Mouse (Mus musculus) liver, embryonic 14.5 days (tissue): ENCODE data around the gene Hsd3b4. TPM values are rescaled to one million over a fixed set of nuclear protein-coding genes. Genes with fewer than 3 reads are reported as not detected.
A peak's percentile ranks its signal among the peaks of the same experiment; 100 is the strongest.
"Not testable (repeated sequence)": the region's sequence is repeated elsewhere in the genome, so short reads cannot be mapped to it uniquely, and the experiment has no call there.

Experiments
- ATAC-seq: fragments of 200-750 bp; cut with Nextera tagmentation; 2 replicates; pipeline ENCODE4 v1.8.0; 2017; ENCODE audit warnings: moderate number of reproducible peaks, mild to moderate bottlenecking, moderate library complexity; ENCODE audit not compliant: insufficient read depth
- DNase-seq, 3 experiments: peaks; one replicate each; pipeline ENCODE4 v3.0.0-alpha.2; 2012 to 2013; ENCODE audit warnings: low read depth in 3 of 3, low spot score in 3 of 3
- H3K27ac ChIP-seq: fragments of 300-500 bp; sonication (generic); 2 replicates; pipeline ENCODE4 v1.5.1; 2014; ENCODE audit warnings: moderate library complexity, mild to moderate bottlenecking, control low read depth, inconsistent platforms
- H3K27me3 ChIP-seq: fragments of 300-500 bp; sonication (generic); 2 replicates; pipeline ENCODE4 v1.6.1; 2014; ENCODE audit warnings: mild to moderate bottlenecking, low read length, moderate library complexity; ENCODE audit not compliant: control insufficient read depth, insufficient read depth
- H3K36me3 ChIP-seq: fragments of 300-500 bp; sonication (generic); replicated peaks from 2 replicates; pipeline ENCODE4 v1.6.1; 2014; ENCODE audit warnings: low read depth; ENCODE audit not compliant: control insufficient read depth, insufficient read depth
- H3K4me1 ChIP-seq, 2 experiments: fragments of 200-500 bp in 1 of 2; fragments of 300-500 bp in 1 of 2; sonication (generic) in 1 of 2; replicated peaks; 2 replicates each; pipeline ENCODE4 v1.6.1; 2012 to 2014; ENCODE audit warnings: antibody characterized with exemption in 1 of 2, inconsistent platforms in 1 of 2, low read length in 1 of 2; ENCODE audit not compliant: control insufficient read depth in 2 of 2, insufficient read depth in 2 of 2
- H3K4me2 ChIP-seq: fragments of 300-500 bp; sonication (generic); 2 replicates; pipeline ENCODE4 v1.6.1; 2014; ENCODE audit warnings: low read depth, mild to moderate bottlenecking, control low read depth, moderate library complexity
- H3K4me3 ChIP-seq, 2 experiments: fragments of 200-500 bp in 1 of 2; fragments of 300-500 bp in 1 of 2; sonication (generic) in 1 of 2; 2 replicates each; pipeline ENCODE4 v1.5.1; 2012 to 2014; ENCODE audit warnings: low read depth in 2 of 2, low read length in 2 of 2, mild to moderate bottlenecking in 2 of 2, control low read depth in 1 of 2, inconsistent platforms in 1 of 2, moderate library complexity in 1 of 2; ENCODE audit not compliant: insufficient read depth in 1 of 2
- H3K9ac ChIP-seq: fragments of 300-500 bp; sonication (generic); replicated peaks from 2 replicates; pipeline ENCODE4 v1.6.1; 2014; ENCODE audit warnings: mild to moderate bottlenecking, control low read depth, moderate library complexity
- H3K9me3 ChIP-seq: fragments of 300-500 bp; sonication (generic); 2 replicates; pipeline ENCODE4 v1.6.1; 2016; ENCODE audit warnings: low read length, mixed read lengths; ENCODE audit not compliant: control insufficient read depth
- WGBS: fragments of 180-500 bp; shearing (Covaris S2); extraction: QIAGEN DNeasy Blood & Tissue Kit; methylation state at CpG from one replicate; pipeline ENCODE4 v1.1.7; 2014; ENCODE audit not compliant: insufficient replicate concordance; 5-methylcytosine and 5-hydroxymethylcytosine counted together
- polyA plus RNA-seq, 2 experiments: library from polyadenylated mRNA; depleted of rRNA in 1 of 2; stranded (reverse) in 1 of 2; unstranded in 1 of 2; fragments of >200 nt; fragmentation: Nextera tagmentation in 1 of 2; extraction: Ambion mirVana in 1 of 2; gene quantifications; 2 replicates each; pipeline versions ENCODE4 v1.2.1 to v1.2.3; 2012 to 2014

Hsd3b4 gene
- polyA plus RNA-seq, 2 experiments = 0.16 to 0.20 TPM

GRCm38 (mm10) chr3:98453786-98454185 is 56.5 kb downstream of the Hsd3b4 start:
- H3K9me3 ChIP-seq, DNase-seq, H3K4me3 ChIP-seq, H3K36me3 ChIP-seq, H3K9ac ChIP-seq, H3K4me2 ChIP-seq, H3K4me1 ChIP-seq, H3K27me3 ChIP-seq, H3K27ac ChIP-seq: not testable (repeated sequence)
- WGBS = 51% methylated on average over 5 of the region's 5 CpGs
- ATAC-seq = peak; percentile 45; the same call in 1 of the 2 replicates

Other genes starting within 250 kb of the Hsd3b4 start
- 30.7 and 32.1 TPM in 2 replicates for gene Hmgcs2, start 230.1 kb downstream of the Hsd3b4 start, polyA plus RNA-seq (2012; rRNA removed)
- gene Hmgcs2, start 230.1 kb downstream of the Hsd3b4 start, polyA plus RNA-seq (2014; fragmentation: Nextera tagmentation; extraction: Ambion mirVana) = 81.2 and 85.7 TPM in 2 replicates
- gene Phgdh, start 170.5 kb downstream of the Hsd3b4 start, polyA plus RNA-seq (2012; rRNA removed) = 114 and 121 TPM in 2 replicates
- gene Phgdh, start 170.5 kb downstream of the Hsd3b4 start, polyA plus RNA-seq (2014; fragmentation: Nextera tagmentation; extraction: Ambion mirVana) = 207 and 218 TPM in 2 replicates
- 1.4 and 1.7 TPM in 2 replicates for gene Zfp697, start 128.1 kb downstream of the Hsd3b4 start, polyA plus RNA-seq (2012; rRNA removed)
- 1.6 and 2.4 TPM in 2 replicates for gene Zfp697, start 128.1 kb downstream of the Hsd3b4 start, polyA plus RNA-seq (2014; fragmentation: Nextera tagmentation; extraction: Ambion mirVana)
- gene Gm4450, start 53.4 kb downstream of the Hsd3b4 start, polyA plus RNA-seq (2012; rRNA removed) = not detected in 2 replicates
- not detected in 2 replicates for gene Gm4450, start 53.4 kb downstream of the Hsd3b4 start, polyA plus RNA-seq (2014; fragmentation: Nextera tagmentation; extraction: Ambion mirVana)
- 0.11 and 0.23 TPM in 2 replicates for gene Gm10681, start 78.3 kb upstream of the Hsd3b4 start, polyA plus RNA-seq (2012; rRNA removed)
- 0.20 and 0.29 TPM in 2 replicates for gene Gm10681, start 78.3 kb upstream of the Hsd3b4 start, polyA plus RNA-seq (2014; fragmentation: Nextera tagmentation; extraction: Ambion mirVana)
- 0.09 and 0.10 TPM in 2 replicates for gene Hsd3b5, start 119.7 kb upstream of the Hsd3b4 start, polyA plus RNA-seq (2012; rRNA removed)
- 0.08 TPM in 1 of 2 replicates, not detected in the other for gene Hsd3b5, start 119.7 kb upstream of the Hsd3b4 start, polyA plus RNA-seq (2014; fragmentation: Nextera tagmentation; extraction: Ambion mirVana)
- 0.10 and 0.22 TPM in 2 replicates for gene Hsd3b2, start 214.0 kb upstream of the Hsd3b4 start, polyA plus RNA-seq (2012; rRNA removed)
- 0.09 TPM in 1 of 2 replicates, not detected in the other for gene Hsd3b2, start 214.0 kb upstream of the Hsd3b4 start, polyA plus RNA-seq (2014; fragmentation: Nextera tagmentation; extraction: Ambion mirVana)